Mouse (Mus musculus) hindbrain, embryonic 16.5 days (tissue): Measurements from ENCODE around the gene Aasdh. TPM values are rescaled to one million over a fixed set of nuclear protein-coding genes. Genes with fewer than 3 reads are reported as not detected.
A peak's percentile ranks its signal among the peaks of the same experiment; 100 is the strongest.

Experiments
- ATAC-seq: fragments of 200-750 bp; cut with Nextera tagmentation; 2 replicates; pipeline ENCODE4 v1.8.0; 2017; ENCODE audit warnings: moderate TSS enrichment, moderate library complexity
- H3K27ac ChIP-seq: fragments of 300-500 bp; sonication (generic); 2 replicates; pipeline ENCODE4 v1.5.1; 2014; ENCODE audit warnings: low read depth, mild to moderate bottlenecking, control low read depth, low read length, moderate library complexity
- H3K27me3 ChIP-seq: fragments of 300-500 bp; sonication (generic); replicated peaks from 2 replicates; pipeline ENCODE4 v1.6.1; 2014; ENCODE audit warnings: low read length; ENCODE audit not compliant: control insufficient read depth, insufficient read depth
- H3K36me3 ChIP-seq: fragments of 300-500 bp; sonication (generic); 2 replicates; pipeline ENCODE4 v1.6.1; 2014; ENCODE audit warnings: mild to moderate bottlenecking, low read length, moderate library complexity, mixed read lengths; ENCODE audit not compliant: control insufficient read depth, insufficient read depth
- H3K4me1 ChIP-seq: fragments of 300-500 bp; sonication (generic); 2 replicates; pipeline ENCODE4 v1.6.1; 2014; ENCODE audit warnings: low read depth, low read length; ENCODE audit not compliant: control insufficient read depth, insufficient read depth
- H3K4me2 ChIP-seq: fragments of 300-500 bp; sonication (generic); 2 replicates; pipeline ENCODE4 v1.6.1; 2014; ENCODE audit warnings: mild to moderate bottlenecking, low read length, control low read depth, moderate library complexity
- H3K4me3 ChIP-seq: fragments of 300-500 bp; sonication (generic); 2 replicates; pipeline ENCODE4 v1.5.1; 2014; ENCODE audit warnings: mild to moderate bottlenecking, low read length, control low read depth, moderate library complexity
- H3K9ac ChIP-seq: fragments of 300-500 bp; sonication (generic); 2 replicates; pipeline ENCODE4 v1.6.1; 2014; ENCODE audit warnings: low read depth, mild to moderate bottlenecking, control low read depth, low read length, moderate library complexity
- H3K9me3 ChIP-seq: fragments of 300-500 bp; sonication (generic); 2 replicates; pipeline ENCODE4 v1.6.1; 2014; ENCODE audit warnings: mild to moderate bottlenecking, low read length, moderate library complexity; ENCODE audit not compliant: control insufficient read depth
- WGBS: fragments of 180-500 bp; shearing (Covaris S2); extraction: QIAGEN DNeasy Blood & Tissue Kit; methylation state at CpG from one replicate; pipeline ENCODE4 v1.1.7; 2014; 5-methylcytosine and 5-hydroxymethylcytosine counted together
- polyA plus RNA-seq: library from polyadenylated mRNA; unstranded; fragments of >200 nt; fragmentation: Nextera tagmentation; extraction: Ambion mirVana; gene quantifications from 2 replicates; pipeline ENCODE4 v1.2.1, GENCODE M21; 2015

Gene Aasdh
- polyA plus RNA-seq, 1 experiment from 2014 or later, result 14.0 TPM

DNA sequence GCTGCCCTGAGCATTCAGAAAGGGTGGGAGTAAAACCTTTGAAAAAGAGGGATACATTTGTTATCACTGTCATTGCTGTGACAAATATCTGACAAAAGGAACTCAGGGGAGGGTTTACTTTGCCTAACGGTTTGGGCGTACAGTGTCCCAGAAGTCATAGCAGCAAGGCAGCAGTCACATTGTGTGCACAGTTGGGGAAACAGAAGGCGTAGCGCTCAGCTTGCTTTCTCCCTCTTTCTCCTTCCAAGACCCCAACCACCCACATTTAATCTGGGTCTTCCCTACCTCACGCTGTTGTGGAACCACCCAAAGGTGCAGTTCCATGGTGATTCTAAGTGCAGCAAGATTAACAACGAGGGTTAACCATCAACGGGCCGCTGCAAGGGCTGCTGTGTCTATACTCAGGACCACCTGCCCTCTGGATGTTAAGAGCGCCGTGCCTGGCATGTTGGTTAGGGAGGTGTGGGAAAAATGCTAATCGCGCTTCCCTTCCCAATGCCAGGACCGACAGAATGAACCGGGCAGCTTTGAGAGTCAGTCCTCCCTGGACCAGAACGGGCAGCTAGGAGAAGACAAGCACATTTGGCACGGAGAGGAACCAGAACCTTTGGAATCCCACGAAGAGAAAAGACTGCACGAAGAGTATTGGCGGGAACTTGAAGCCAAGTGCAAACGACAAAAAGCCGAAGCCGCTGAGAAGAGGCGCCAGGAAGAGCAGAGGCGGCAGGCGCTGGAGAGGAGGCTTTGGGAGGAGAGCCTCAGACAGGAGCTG is 49.3 kb downstream of the Aasdh start:
- Histone ChIP-seq H3K36me3 (peaks cover 15% of the 10 kb centered on the region), H3K9me3 (no peaks in the 10 kb centered on the region), H3K27me3 (no peaks in the 10 kb centered on the region), H3K27ac (no peak overlapping the region), H3K4me1 (peaks cover 3% of the 10 kb centered on the region; the same call in 1 of the 2 replicates), H3K4me3 (peak overlapping the region; percentile 23; the same call in 1 of the 2 replicates), H3K9ac (no peak overlapping the region; the same call in 1 of the 2 replicates), H3K4me2 (peak overlapping the region; percentile 52)
- ATAC-seq, result peak; percentile 46; the same call in 1 of the 2 replicates
- 27% methylated on average over 25 of the region's 25 CpGs for WGBS

DNA sequence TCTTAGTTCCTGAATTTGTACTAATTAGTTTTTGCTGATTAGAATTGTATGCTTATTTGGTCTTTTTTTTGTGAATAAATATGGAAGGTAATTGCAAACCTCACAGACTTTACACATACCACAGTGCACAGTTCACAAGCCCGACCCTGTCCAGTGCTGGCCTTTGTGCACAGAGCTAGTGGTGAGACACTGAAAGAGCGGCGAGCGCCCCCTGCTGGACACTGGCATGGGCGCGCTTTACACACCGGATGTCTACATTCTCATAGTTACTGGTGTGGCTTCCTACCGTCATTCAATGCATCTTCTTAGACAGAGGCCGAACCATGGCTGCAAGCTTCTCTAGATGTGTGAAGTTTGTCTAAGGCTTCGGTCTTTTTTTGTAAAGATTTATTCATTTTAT is 51.8 kb downstream of the Aasdh start:
- peaks cover 3% of the 10 kb centered on the region; the same call in 1 of the 2 replicates for H3K4me1 ChIP-seq

DNA sequence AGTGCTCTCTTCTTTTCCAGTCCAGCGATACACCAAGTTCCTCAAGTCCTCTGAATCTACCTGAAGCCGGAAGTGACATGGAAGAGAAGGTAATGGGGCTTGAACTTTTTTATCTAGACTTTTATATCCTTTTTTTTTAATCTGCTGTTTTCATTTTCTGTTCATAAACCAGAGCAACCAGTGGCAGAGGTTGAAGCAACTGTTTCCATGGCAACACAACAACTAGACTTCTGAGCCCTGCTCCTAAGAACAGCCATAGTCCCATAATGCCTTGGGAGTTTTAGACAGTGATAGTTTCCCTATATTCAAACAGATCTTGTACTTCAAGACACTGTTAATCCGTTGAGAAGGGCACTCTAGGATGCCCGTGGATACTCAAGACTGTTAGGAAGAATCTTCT is 54.0 kb downstream of the Aasdh start:
- H3K9ac ChIP-seq, result no peak overlapping the region
- no peaks in the 10 kb centered on the region for H3K9me3 ChIP-seq
- no peaks in the 10 kb centered on the region for H3K27me3 ChIP-seq
- H3K27ac ChIP-seq, result no peak overlapping the region
- no peak overlapping the region for H3K4me2 ChIP-seq
- ATAC-seq, result no peak
- peaks cover 3% of the 10 kb centered on the region; the same call in 1 of the 2 replicates for H3K4me1 ChIP-seq
- 86% methylated on average over 4 of the region's 4 CpGs for WGBS
- H3K4me3 ChIP-seq, result no peak overlapping the region
- H3K36me3 ChIP-seq, result peaks cover 3% of the 10 kb centered on the region

More for the DNA sequence above, 51.8 kb downstream of the Aasdh start:
- Histone ChIP-seq H3K4me2 (no peak overlapping the region), H3K27me3 (no peaks in the 10 kb centered on the region), H3K9ac (no peak overlapping the region), H3K4me3 (no peak overlapping the region), H3K36me3 (peaks cover 12% of the 10 kb centered on the region), H3K27ac (no peak overlapping the region), H3K9me3 (no peaks in the 10 kb centered on the region)
- ATAC-seq, result peak; percentile 89
- 9% methylated on average over 10 of the region's 10 CpGs for WGBS

DNA sequence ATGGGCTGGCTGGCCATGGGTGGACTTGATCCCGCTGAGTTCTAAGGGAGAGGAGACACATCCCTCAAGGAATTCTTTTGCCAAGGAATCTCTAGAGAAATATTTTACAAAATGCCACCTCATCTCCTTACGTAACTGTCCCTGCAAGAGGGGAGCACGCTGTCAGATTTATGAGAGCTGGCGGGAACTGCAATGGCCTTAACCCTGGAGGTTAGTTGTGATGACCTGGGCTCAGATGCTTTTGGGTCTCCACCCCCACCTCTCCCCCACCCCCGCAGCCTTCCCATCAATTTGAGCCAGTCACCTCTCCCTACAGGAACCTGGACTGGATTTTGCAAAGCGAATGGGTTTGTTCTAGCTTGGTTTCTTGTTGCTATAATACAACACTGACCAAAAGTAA is 58.2 kb downstream of the Aasdh start:
- Histone ChIP-seq H3K27ac (no peak overlapping the region), H3K4me2 (no peak overlapping the region), H3K36me3 (no peaks in the 10 kb centered on the region), H3K9me3 (no peaks in the 10 kb centered on the region), H3K9ac (no peak overlapping the region), H3K4me1 (peaks cover 13% of the 10 kb centered on the region), H3K4me3 (no peak overlapping the region), H3K27me3 (no peaks in the 10 kb centered on the region)
- WGBS, result 92% methylated on average over 6 of the region's 6 CpGs
- no peak for ATAC-seq

DNA sequence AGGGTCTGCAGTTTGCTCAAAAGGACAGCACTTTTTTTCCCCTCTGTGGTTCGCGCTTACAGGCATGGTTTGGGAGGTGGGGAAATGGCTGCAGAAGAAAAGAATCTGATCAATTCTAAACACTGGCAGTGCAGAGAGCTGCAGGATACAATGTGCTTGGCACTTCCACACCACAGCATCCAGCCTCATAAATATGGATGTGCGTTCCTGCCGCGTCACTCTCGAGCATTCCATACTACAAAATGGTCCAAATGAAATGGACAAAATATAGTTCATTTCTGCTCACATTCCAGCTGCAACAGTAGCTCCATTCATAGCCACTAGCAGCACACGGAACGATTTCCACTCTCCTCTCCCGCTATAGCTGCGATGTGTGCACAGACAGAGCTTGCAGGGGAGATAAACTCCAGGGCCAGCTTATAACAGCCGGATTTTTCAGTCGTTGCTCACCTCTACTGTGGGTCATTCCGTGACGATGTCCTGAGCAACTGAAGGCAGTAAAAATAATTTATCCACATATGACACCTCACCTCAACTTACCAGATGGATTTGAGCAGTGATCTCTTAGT is 60.6 kb downstream of the Aasdh start:
- WGBS, result 44% methylated on average over 14 of the region's 14 CpGs
- peaks cover 13% of the 10 kb centered on the region for H3K4me1 ChIP-seq
- peak overlapping the region; percentile 37; the same call in 1 of the 2 replicates for H3K9ac ChIP-seq
- H3K27me3 ChIP-seq, result no peaks in the 10 kb centered on the region
- H3K4me3 ChIP-seq, result no peak overlapping the region
- no peaks in the 10 kb centered on the region for H3K36me3 ChIP-seq
- peak overlapping the region; percentile 59 for H3K27ac ChIP-seq
- ATAC-seq, result peak; percentile 61
- no peaks in the 10 kb centered on the region for H3K9me3 ChIP-seq
- peak overlapping the region; percentile 11; the same call in 1 of the 2 replicates for H3K4me2 ChIP-seq

DNA sequence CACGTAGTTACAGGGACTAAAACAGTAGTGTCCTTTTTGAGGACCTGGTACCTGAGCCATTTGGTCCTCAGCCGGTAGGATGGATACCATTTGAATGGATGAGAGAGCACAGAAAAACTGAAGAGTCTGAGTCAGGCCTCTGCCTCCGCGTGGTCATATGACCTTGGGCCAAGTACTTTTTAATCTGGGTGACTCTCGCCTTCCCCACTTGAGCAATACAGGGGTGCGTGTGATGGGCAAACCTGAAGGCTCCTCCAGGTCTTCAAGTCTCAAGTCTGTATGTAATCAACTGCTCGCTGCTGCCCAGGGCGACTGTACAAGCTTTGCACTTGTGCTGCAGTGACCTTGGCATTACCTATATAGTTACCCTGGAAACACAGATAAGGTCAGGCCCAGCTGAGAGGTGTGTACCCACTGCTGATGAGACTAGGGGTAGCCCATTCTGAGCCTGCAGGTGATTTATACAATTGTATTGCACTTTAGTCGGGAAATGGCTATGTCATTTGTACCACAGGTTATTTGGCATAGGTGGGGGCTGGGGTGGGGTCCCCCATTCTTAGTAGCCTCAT is 61.4 kb downstream of the Aasdh start:
- Histone ChIP-seq H3K36me3 (no peaks in the 10 kb centered on the region), H3K9me3 (no peaks in the 10 kb centered on the region), H3K9ac (no peak overlapping the region), H3K27me3 (no peaks in the 10 kb centered on the region), H3K4me2 (no peak overlapping the region), H3K4me1 (peaks cover 13% of the 10 kb centered on the region), H3K4me3 (no peak overlapping the region), H3K27ac (peak overlapping the region; percentile 25; the same call in 1 of the 2 replicates)
- WGBS, result 82% methylated on average over 9 of the region's 9 CpGs
- peak; percentile 14; the same call in 1 of the 2 replicates for ATAC-seq

DNA sequence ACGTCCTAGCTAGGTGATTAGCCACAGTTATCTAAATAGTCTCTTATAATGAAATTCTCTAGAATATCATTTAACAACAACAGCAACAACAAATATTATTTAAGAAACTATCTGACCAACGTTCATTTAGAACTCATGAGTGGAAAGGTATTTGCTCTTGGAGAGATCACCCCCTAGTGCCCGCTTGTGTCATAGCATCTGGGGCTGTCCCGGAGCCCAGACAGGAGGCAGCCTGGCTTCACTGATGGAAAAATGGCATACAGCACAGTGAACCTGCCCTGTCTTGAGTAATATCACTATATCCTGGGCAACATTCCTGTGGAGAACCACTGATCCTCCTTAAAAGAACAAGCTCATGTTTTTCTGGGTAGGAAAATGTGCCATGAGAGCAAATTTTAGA is 61.9 kb downstream of the Aasdh start:
- Histone ChIP-seq H3K4me2 (no peak overlapping the region), H3K36me3 (no peaks in the 10 kb centered on the region), H3K9me3 (no peaks in the 10 kb centered on the region), H3K4me3 (no peak overlapping the region), H3K27me3 (no peaks in the 10 kb centered on the region), H3K4me1 (peaks cover 13% of the 10 kb centered on the region), H3K27ac (no peak overlapping the region), H3K9ac (no peak overlapping the region)
- 16% methylated on average over 4 of the region's 4 CpGs for WGBS
- peak; percentile 44; the same call in 1 of the 2 replicates for ATAC-seq

DNA sequence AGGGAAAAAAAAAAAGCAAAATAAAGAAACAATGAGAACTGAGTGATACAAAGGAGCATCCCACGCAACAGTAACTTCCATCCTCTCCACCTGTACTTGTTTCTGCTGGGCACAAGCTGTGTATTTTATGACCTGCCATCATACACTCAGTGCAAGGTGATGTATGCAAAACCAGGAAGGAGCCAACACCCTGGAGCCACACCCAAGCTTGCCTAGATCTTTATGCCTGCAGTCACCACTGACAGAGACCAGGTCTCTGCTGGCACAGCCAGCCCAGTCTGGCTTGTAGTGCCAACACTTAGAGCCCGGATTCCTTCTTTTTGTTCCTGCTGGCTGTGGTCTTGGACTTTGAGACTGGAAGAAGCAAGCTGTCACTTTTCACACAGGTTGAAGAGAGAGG is 63.5 kb downstream of the Aasdh start:
- Histone ChIP-seq H3K9ac (no peak overlapping the region), H3K9me3 (no peaks in the 10 kb centered on the region), H3K4me2 (no peak overlapping the region), H3K4me1 (peaks cover 13% of the 10 kb centered on the region), H3K27me3 (no peaks in the 10 kb centered on the region), H3K4me3 (no peak overlapping the region), H3K27ac (no peak overlapping the region), H3K36me3 (no peaks in the 10 kb centered on the region)
- no peak for ATAC-seq
- WGBS, result 72% methylated on average over 2 of the region's 2 CpGs

DNA sequence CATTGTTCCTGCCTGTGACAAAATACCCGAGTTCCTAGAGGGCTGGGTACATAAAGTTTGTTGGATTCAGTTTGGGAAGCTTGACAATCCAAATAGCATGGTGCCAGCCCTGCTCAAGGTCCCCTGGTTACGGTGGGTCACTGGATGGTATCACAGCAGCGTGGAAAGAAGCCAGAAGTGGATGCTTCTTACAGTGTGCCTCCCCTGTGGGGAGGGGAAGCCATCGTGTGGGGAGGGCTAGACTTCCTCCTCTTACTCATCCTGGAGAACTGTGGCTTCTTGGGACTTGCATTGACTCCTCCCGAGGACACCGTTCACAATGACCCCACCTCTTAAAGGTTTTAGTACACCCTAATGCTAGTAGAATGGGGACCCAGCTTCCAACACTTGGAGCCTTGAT is 65.5 kb downstream of the Aasdh start:
- 79% methylated on average over 6 of the region's 6 CpGs for WGBS
- Histone ChIP-seq H3K4me3 (no peak overlapping the region), H3K9ac (no peak overlapping the region), H3K27ac (no peak overlapping the region), H3K4me1 (peaks cover 7% of the 10 kb centered on the region), H3K9me3 (no peaks in the 10 kb centered on the region), H3K4me2 (no peak overlapping the region), H3K36me3 (no peaks in the 10 kb centered on the region), H3K27me3 (no peaks in the 10 kb centered on the region)
- no peak for ATAC-seq
